Mouse (Mus musculus) adipose tissue, adult 10 weeks (tissue): ENCODE measurements around the gene Slc30a9. TPM values are rescaled to one million over a fixed set of nuclear protein-coding genes. Genes with fewer than 3 reads are reported as not detected.

Experiments used
- polyA plus RNA-seq: library from polyadenylated mRNA; stranded (reverse); fragments of 350-450 nt; fragmentation: Illumina TruSeq; extraction: RNeasy Lipid Tissue Mini Kit (QIAGEN cat#74804); gene quantifications from one replicate; pipeline ENCODE4 v1.2.3, GENCODE M21; 2014; ENCODE audit warnings: low read depth, low replicate concordance

Gene Slc30a9
- polyA plus RNA-seq = 64.8 TPM

GRCm38 (mm10) chr5:67306698-67307521, at the start of gene Slc30a9:
Gene Slc30a9 (plus strand): TSS chr5:67306955.

GRCm38 (mm10) chr5:67260531-67261371, 46.0 kb upstream of the Slc30a9 start, which contains the start of gene Tmem33:
Gene Tmem33 (plus strand): TSS chr5:67260565.

Other genes starting within 250 kb of the Slc30a9 start
- not detected for gene Phox2b, start 207.7 kb upstream of the Slc30a9 start, polyA plus RNA-seq
- 51.5 TPM for gene Tmem33, start 46.4 kb upstream of the Slc30a9 start, polyA plus RNA-seq
- gene Bend4, start 121.4 kb downstream of the Slc30a9 start, polyA plus RNA-seq = 3.6 TPM